Mouse (Mus musculus) neural tube, embryonic 12.5 days (tissue): Measurements from ENCODE around the gene Irf8. TPM values are rescaled to one million over a fixed set of nuclear protein-coding genes. Genes with fewer than 3 reads are reported as not detected.

Source experiments
- ATAC-seq: fragments of 200-750 bp; cut with Nextera tagmentation; 2 replicates; pipeline ENCODE4 v1.8.0; 2017; ENCODE audit warnings: low read depth, mild to moderate bottlenecking, moderate TSS enrichment, moderate library complexity; ENCODE audit not compliant: low FRiP score
- H3K27ac ChIP-seq: fragments of 300-500 bp; sonication (generic); 2 replicates; pipeline ENCODE4 v1.5.1; 2016
- H3K27me3 ChIP-seq: fragments of 300-500 bp; sonication (generic); replicated peaks from 2 replicates; pipeline ENCODE4 v1.6.1; 2016; ENCODE audit warnings: mild to moderate bottlenecking
- H3K36me3 ChIP-seq: fragments of 300-500 bp; sonication (generic); 2 replicates; pipeline ENCODE4 v1.6.1; 2016; ENCODE audit warnings: mild to moderate bottlenecking
- H3K4me1 ChIP-seq: fragments of 300-500 bp; sonication (generic); 2 replicates; pipeline ENCODE4 v1.6.1; 2016
- H3K4me2 ChIP-seq: fragments of 300-500 bp; sonication (generic); replicated peaks from 2 replicates; pipeline ENCODE4 v1.6.1; 2016; ENCODE audit warnings: mild to moderate bottlenecking
- H3K4me3 ChIP-seq: fragments of 300-500 bp; sonication (generic); 2 replicates; pipeline ENCODE4 v1.5.1; 2016
- H3K9ac ChIP-seq: fragments of 300-500 bp; sonication (generic); 2 replicates; pipeline ENCODE4 v1.6.1; 2016; ENCODE audit warnings: mild to moderate bottlenecking
- H3K9me3 ChIP-seq: fragments of 300-500 bp; sonication (generic); 2 replicates; pipeline ENCODE4 v1.6.1; 2016; ENCODE audit warnings: mild to moderate bottlenecking
- WGBS: fragments of 180-500 bp; shearing (Covaris S2); methylation state at CpG from one replicate; pipeline ENCODE4 v1.1.7; 2016; 5-methylcytosine and 5-hydroxymethylcytosine counted together
- polyA plus RNA-seq: library from polyadenylated mRNA; unstranded; fragments of >200 nt; fragmentation: Nextera tagmentation; extraction: Ambion mirVana; gene quantifications from 2 replicates; pipeline ENCODE4 v1.2.1, GENCODE M21; 2016

The Irf8 gene
- 5.5 and 6.0 TPM in 2 replicates for polyA plus RNA-seq

- under 1% methylated on average over 62 of the region's 62 CpGs for WGBS
- Histone ChIP-seq H3K27ac (no peak within 1 kb of the TSS), H3K36me3 (no peaks in the 10 kb centered on the region), H3K4me2 (peak within 1 kb of the TSS; percentile 96), H3K9ac (peak within 1 kb of the TSS; percentile 55), H3K27me3 (peaks cover 34% of the 10 kb centered on the region), H3K4me3 (peak within 1 kb of the TSS; percentile 46), H3K4me1 (peaks cover 18% of the 10 kb centered on the region), H3K9me3 (no peaks in the 10 kb centered on the region)
- peak; percentile 85 for ATAC-seq
Observed at GRCm38 (mm10) chr8:120735770-120736481, at the start of gene Irf8. Irf8 (plus strand) TSS chr8:120736358.

DNA sequence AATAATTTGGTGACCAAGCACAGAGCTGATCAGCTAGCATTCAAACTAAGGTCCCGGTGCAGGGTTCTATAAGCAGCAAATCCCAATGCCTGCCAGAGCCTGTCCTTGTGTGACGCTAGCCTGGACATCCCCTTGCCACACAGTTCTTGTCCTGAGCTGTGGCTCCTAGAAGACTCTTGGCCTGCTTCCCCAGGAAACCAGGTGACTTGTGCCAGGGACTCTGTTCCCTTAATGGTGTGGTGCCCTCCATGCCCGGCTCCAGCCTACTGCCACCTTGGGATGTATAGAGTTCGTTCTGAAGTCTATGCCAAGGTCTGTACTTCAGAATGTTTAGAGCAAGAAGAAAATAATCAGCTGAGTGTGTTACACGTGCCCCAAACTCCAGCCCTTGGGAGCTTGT is 49.6 kb upstream of the Irf8 start:
- 86% methylated on average over 5 of the region's 5 CpGs for WGBS
- no peak for ATAC-seq
- H3K36me3 ChIP-seq = no peaks in the 10 kb centered on the region
- H3K27me3 ChIP-seq = peaks cover 3% of the 10 kb centered on the region; the same call in 1 of the 2 replicates
- H3K9me3 ChIP-seq = no peaks in the 10 kb centered on the region
- no peak overlapping the region for H3K9ac ChIP-seq
- H3K4me1 ChIP-seq = no peaks in the 10 kb centered on the region
- H3K4me3 ChIP-seq = no peak overlapping the region
- H3K27ac ChIP-seq = no peak overlapping the region
- H3K4me2 ChIP-seq = no peak overlapping the region

GRCm38 (mm10) chr8:120687786-120688185 is 48.4 kb upstream of the Irf8 start:
- no peak overlapping the region for H3K9ac ChIP-seq
- ATAC-seq = no peak
- H3K27ac ChIP-seq = no peak overlapping the region
- H3K4me3 ChIP-seq = no peak overlapping the region
- H3K4me1 ChIP-seq = no peaks in the 10 kb centered on the region
- H3K27me3 ChIP-seq = peaks cover 3% of the 10 kb centered on the region; the same call in 1 of the 2 replicates
- H3K9me3 ChIP-seq = no peaks in the 10 kb centered on the region
- H3K36me3 ChIP-seq = no peaks in the 10 kb centered on the region
- WGBS = 77% methylated on average over 8 of the region's 8 CpGs
- no peak overlapping the region for H3K4me2 ChIP-seq

GRCm38 (mm10) chr8:120688511-120688910 is 47.6 kb upstream of the Irf8 start:
- 93% methylated on average over 7 of the region's 7 CpGs for WGBS
- H3K4me3 ChIP-seq = no peak overlapping the region
- H3K27ac ChIP-seq = no peak overlapping the region
- 0 out of 2 replicates have a peak, but pooled peaks cover 3% of the 10 kb centered on the region for H3K27me3 ChIP-seq
- H3K9me3 ChIP-seq = no peaks in the 10 kb centered on the region
- no peak for ATAC-seq
- no peak overlapping the region for H3K4me2 ChIP-seq
- no peak overlapping the region for H3K9ac ChIP-seq
- no peaks in the 10 kb centered on the region for H3K36me3 ChIP-seq
- H3K4me1 ChIP-seq = no peaks in the 10 kb centered on the region

GRCm38 (mm10) chr8:120692934-120693333 is 43.2 kb upstream of the Irf8 start:
- WGBS = 69% methylated on average over 4 of the region's 4 CpGs

DNA sequence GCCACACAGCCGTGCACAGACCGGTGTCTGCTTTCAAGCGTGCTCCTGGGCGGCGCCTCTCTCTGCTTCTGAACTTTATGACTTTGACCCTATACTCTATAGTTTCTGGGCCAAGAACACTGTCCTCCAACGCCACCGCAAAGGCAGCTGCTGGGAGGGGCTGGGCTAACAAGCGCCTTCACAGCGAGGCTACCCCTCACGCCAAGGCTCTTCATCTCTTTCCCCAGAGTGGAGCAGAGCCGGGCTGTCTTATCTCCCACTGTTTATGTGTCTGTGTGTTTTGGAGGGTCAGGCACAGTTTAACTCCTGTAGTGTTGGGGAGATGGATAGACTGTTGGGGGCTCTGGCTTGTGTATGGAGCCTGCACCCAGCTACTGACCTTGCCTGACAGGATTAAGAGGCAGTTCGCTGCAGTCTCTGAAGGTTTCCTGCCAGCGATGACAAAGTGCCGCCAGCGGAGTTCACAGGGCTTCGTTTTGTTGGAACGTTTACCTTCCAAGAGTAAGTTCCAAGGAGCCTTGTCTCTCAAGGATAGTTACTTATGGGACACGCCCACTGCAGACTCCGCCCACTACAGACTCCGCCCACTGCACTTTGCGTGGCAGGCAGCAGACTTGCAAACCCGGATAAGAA is 42.2 kb upstream of the Irf8 start:
- WGBS = 48% methylated on average over 22 of the region's 22 CpGs
- H3K36me3 ChIP-seq = no peaks in the 10 kb centered on the region
- ATAC-seq = no peak
- no peak overlapping the region for H3K27ac ChIP-seq
- no peaks in the 10 kb centered on the region; the same call in 1 of the 2 replicates for H3K9me3 ChIP-seq
- H3K4me3 ChIP-seq = no peak overlapping the region
- H3K9ac ChIP-seq = no peak overlapping the region
- no peaks in the 10 kb centered on the region for H3K4me1 ChIP-seq
- H3K4me2 ChIP-seq = no peak overlapping the region
- H3K27me3 ChIP-seq = no peaks in the 10 kb centered on the region

More at GRCm38 (mm10) chr8:120692934-120693333, 43.2 kb upstream of the Irf8 start:
- Histone ChIP-seq H3K36me3 (no peaks in the 10 kb centered on the region), H3K4me1 (no peaks in the 10 kb centered on the region), H3K27ac (no peak overlapping the region), H3K4me2 (no peak overlapping the region), H3K9ac (no peak overlapping the region), H3K27me3 (no peaks in the 10 kb centered on the region), H3K4me3 (no peak overlapping the region), H3K9me3 (no peaks in the 10 kb centered on the region; the same call in 1 of the 2 replicates)
- no peak for ATAC-seq

DNA sequence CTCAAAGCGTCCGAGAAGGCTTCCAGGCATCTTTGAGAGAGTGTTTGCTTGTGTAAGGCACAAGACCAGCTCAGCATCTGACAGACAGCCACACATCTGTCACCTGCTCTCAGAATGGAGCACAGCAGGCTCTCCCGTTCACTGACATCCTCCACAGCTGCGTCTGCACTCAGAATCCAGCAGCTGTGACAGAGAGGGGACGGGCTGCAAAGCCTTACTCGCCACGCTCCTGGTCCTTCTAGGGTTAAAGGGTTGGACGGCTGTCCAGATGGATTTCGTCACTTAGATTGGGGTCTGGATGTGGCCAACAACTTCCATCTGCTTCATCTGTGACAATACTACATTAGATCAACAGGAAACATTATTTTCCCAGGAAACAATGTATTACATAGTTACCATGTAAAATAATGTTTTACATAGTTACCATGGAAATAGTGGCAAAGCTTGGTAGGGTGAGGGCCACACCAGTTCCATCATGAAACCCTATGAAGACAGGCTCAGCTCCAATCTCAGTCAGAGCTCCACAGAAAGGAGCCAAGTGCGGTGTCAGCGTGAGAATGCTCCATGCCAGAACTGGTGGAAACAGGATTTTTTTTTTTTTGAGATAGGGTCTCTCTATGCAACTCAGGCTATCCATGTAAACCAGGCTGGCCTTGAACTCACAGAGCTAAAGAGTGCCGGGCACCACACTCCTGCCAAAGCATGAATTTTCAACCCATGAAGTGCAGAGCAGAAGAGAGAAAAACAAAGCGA is 39.6 kb upstream of the Irf8 start:
- Histone ChIP-seq H3K36me3 (no peaks in the 10 kb centered on the region), H3K9ac (no peak overlapping the region), H3K4me1 (no peaks in the 10 kb centered on the region), H3K27me3 (no peaks in the 10 kb centered on the region), H3K9me3 (no peaks in the 10 kb centered on the region; the same call in 1 of the 2 replicates), H3K4me3 (no peak overlapping the region), H3K27ac (no peak overlapping the region), H3K4me2 (no peak overlapping the region)
- 66% methylated on average over 13 of the region's 13 CpGs for WGBS
- ATAC-seq = no peak

DNA sequence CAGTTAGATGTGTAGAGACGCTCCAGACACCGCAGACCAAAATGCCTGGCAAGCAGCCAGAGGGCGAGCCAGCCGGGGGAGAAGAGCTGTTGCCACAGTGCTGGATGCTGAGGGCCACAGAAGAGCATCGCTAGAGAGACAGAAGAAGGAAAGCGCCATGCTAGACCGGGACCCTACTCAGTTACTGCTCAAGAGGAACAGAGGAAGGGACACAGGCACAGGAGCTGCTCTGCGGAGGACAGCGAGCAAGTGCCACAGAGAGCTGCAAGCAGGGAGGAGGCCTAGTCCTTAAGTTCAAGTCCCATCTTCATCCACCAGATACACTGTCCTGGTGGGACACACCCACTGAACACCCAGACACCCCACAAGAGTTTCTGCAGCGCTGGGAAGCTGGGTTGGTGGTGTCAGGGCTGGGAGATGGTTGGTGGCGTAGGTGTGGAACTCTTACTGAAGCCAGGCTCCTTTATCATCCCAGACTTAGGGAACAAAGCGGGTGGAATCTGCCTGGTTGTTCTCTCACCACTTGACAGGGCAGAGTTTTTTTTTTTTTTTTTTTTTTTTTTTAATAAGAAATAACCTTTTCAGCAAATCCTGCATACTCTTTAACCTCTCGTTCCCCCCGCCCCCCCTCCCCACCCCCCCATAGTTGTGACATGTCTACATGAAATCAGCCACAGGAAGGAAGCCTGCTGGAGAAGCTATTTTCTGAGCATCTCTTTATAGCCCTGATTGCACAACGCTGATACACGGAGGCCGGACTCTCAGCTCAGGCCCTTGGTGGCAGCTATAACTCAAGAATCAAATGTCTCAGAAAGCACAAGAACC is 38.8 kb upstream of the Irf8 start:
- Histone ChIP-seq H3K27ac (no peak overlapping the region), H3K27me3 (no peaks in the 10 kb centered on the region), H3K9ac (no peak overlapping the region), H3K4me3 (no peak overlapping the region), H3K4me2 (no peak overlapping the region), H3K36me3 (no peaks in the 10 kb centered on the region), H3K9me3 (no peaks in the 10 kb centered on the region; the same call in 1 of the 2 replicates), H3K4me1 (no peaks in the 10 kb centered on the region)
- WGBS = 80% methylated on average over 17 of the region's 17 CpGs
- no peak for ATAC-seq

DNA sequence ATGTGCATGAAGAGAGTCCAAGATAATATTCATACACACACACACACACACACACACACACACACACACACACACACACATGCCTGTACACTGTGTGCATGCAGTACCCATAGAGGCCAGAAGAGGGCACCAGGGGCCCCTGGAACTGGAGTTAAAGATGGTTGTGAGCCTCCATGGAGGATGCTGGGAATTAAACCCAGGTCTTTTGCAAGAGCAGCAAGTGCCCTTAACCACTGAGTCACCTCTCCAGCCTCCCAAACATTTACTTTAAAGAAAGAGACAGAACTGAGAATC is 38.2 kb upstream of the Irf8 start:
- no peaks in the 10 kb centered on the region for H3K27me3 ChIP-seq
- no peak for ATAC-seq
- H3K9me3 ChIP-seq = no peaks in the 10 kb centered on the region; the same call in 1 of the 2 replicates
- no peak overlapping the region for H3K4me3 ChIP-seq
- no peak overlapping the region for H3K4me2 ChIP-seq
- H3K9ac ChIP-seq = no peak overlapping the region
- no peak overlapping the region for H3K27ac ChIP-seq
- H3K4me1 ChIP-seq = no peaks in the 10 kb centered on the region
- H3K36me3 ChIP-seq = no peaks in the 10 kb centered on the region

- WGBS = 90% methylated on average over 7 of the region's 7 CpGs
Observed at GRCm38 (mm10) chr8:120698426-120698825, 37.7 kb upstream of the Irf8 start.

GRCm38 (mm10) chr8:120699079-120699478 is 37.1 kb upstream of the Irf8 start:
- Histone ChIP-seq H3K27ac (no peak overlapping the region), H3K4me1 (no peaks in the 10 kb centered on the region), H3K36me3 (no peaks in the 10 kb centered on the region), H3K4me2 (no peak overlapping the region), H3K4me3 (no peak overlapping the region), H3K9me3 (no peaks in the 10 kb centered on the region; the same call in 1 of the 2 replicates), H3K9ac (no peak overlapping the region), H3K27me3 (no peaks in the 10 kb centered on the region)
- no peak for ATAC-seq
- WGBS = 83% methylated on average over 6 of the region's 6 CpGs

More at GRCm38 (mm10) chr8:120698426-120698825, 37.7 kb upstream of the Irf8 start:
- no peak for ATAC-seq
- Histone ChIP-seq H3K9ac (no peak overlapping the region), H3K9me3 (no peaks in the 10 kb centered on the region; the same call in 1 of the 2 replicates), H3K36me3 (no peaks in the 10 kb centered on the region), H3K4me1 (no peaks in the 10 kb centered on the region), H3K4me2 (no peak overlapping the region), H3K27ac (no peak overlapping the region), H3K4me3 (no peak overlapping the region), H3K27me3 (no peaks in the 10 kb centered on the region)
